Mouse (Mus musculus) liver, embryonic 12.5 days (tissue): ENCODE measurements around the gene Lca5l. TPM values are rescaled to one million over a fixed set of nuclear protein-coding genes. Genes with fewer than 3 reads are reported as not detected.

Experiments used
- polyA plus RNA-seq: library from polyadenylated mRNA; unstranded; fragments of >200 nt; fragmentation: Nextera tagmentation; extraction: Ambion mirVana; gene quantifications from 2 replicates; pipeline ENCODE4 v1.2.1, GENCODE M21; 2016

Gene Lca5l
- polyA plus RNA-seq, 1 experiment from 2014 or later, result 0.17 TPM

Other genes with a start within 250 kb of the Lca5l start
- gene Psmg1, start 201.3 kb downstream of the Lca5l start, polyA plus RNA-seq, result 81.5 and 81.8 TPM in 2 replicates
- 26.6 and 27.6 TPM in 2 replicates for gene Brwd1, start 109.7 kb downstream of the Lca5l start, polyA plus RNA-seq
- gene Hmgn1, start 64.5 kb downstream of the Lca5l start, polyA plus RNA-seq, result 238 and 246 TPM in 2 replicates
- 26.0 and 30.9 TPM in 2 replicates for gene Wrb, start 46.9 kb downstream of the Lca5l start, polyA plus RNA-seq
- 1.1 and 1.7 TPM in 2 replicates for gene Sh3bgr, start 8.2 kb upstream of the Lca5l start, polyA plus RNA-seq
- gene B3galt5, start 43.5 kb upstream of the Lca5l start, polyA plus RNA-seq, result 0.08 and 0.53 TPM in 2 replicates